Mouse (Mus musculus) MEL (cell line): Measurements from ENCODE around the gene Slc4a2. TPM values are rescaled to one million over a fixed set of nuclear protein-coding genes. Genes with fewer than 3 reads are reported as not detected.

ENCODE experiments used
- DNase-seq: peaks from one replicate; pipeline ENCODE4 v3.0.0; 2011; ENCODE audit warnings: low read depth, low spot score
- H3K27ac ChIP-seq: 2 replicates; pipeline ENCODE4 v1.5.1; 2012; ENCODE audit warnings: low read depth, mild to moderate bottlenecking, control low read depth, low read length, moderate library complexity; ENCODE audit not compliant: control insufficient read depth
- H3K27me3 ChIP-seq, 2 experiments: fragments of 150-350 bp in 1 of 2; sonication (generic) in 1 of 2; 2 replicates each; pipeline ENCODE4 v1.6.1; 2012; ENCODE audit warnings: low read length in 2 of 2, mild to moderate bottlenecking in 2 of 2, improper control_type of control experiment in 1 of 2, moderate library complexity in 1 of 2; ENCODE audit not compliant: insufficient read depth in 2 of 2, control insufficient read depth in 1 of 2
- H3K36me3 ChIP-seq, 2 experiments: 2 replicates each; pipeline ENCODE4 v1.6.1; 2012 to 2014; ENCODE audit warnings: low read length in 2 of 2, improper control_type of control experiment in 1 of 2, inconsistent platforms in 1 of 2, mild to moderate bottlenecking in 1 of 2; ENCODE audit not compliant: insufficient read depth in 2 of 2, control insufficient read depth in 1 of 2
- H3K4me1 ChIP-seq, 2 experiments: fragments of 150-350 bp in 1 of 2; sonication (generic) in 1 of 2; 2 replicates each; pipeline ENCODE4 v1.6.1; 2012; ENCODE audit warnings: low read length in 2 of 2, improper control_type of control experiment in 1 of 2, mild to moderate bottlenecking in 1 of 2; ENCODE audit not compliant: insufficient read depth in 2 of 2, control insufficient read depth in 1 of 2
- H3K4me3 ChIP-seq, 2 experiments: fragments of 150-350 bp in 1 of 2; sonication (generic) in 1 of 2; 2 replicates each; pipeline ENCODE4 v1.5.1; 2012; ENCODE audit warnings: low read depth in 2 of 2, low read length in 2 of 2, mild to moderate bottlenecking in 2 of 2, moderate library complexity in 2 of 2, control low read depth in 1 of 2, improper control_type of control experiment in 1 of 2; ENCODE audit not compliant: control insufficient read depth in 1 of 2, insufficient read depth in 1 of 2
- H3K79me2 ChIP-seq: 2 replicates; pipeline ENCODE4 v1.6.1; 2012; ENCODE audit warnings: mild to moderate bottlenecking, low read length, moderate library complexity; ENCODE audit not compliant: control insufficient read depth, poor library complexity, insufficient read depth
- H3K9ac ChIP-seq: 2 replicates; pipeline ENCODE4 v1.6.1; 2012; ENCODE audit warnings: low read depth, mild to moderate bottlenecking, control low read depth, low read length, moderate library complexity; ENCODE audit not compliant: control insufficient read depth, poor library complexity, severe bottlenecking
- H3K9me3 ChIP-seq: fragments of 150-350 bp; sonication (generic); replicated peaks from 2 replicates; pipeline ENCODE4 v1.6.1; 2012; ENCODE audit warnings: mild to moderate bottlenecking, low read length, improper control_type of control experiment, moderate library complexity; ENCODE audit not compliant: insufficient read depth
- BHLHE40 ChIP-seq: IDR thresholded peaks from 2 replicates; pipeline ENCODE4 v1.6.1; 2012; ENCODE audit warnings: low read depth, mild to moderate bottlenecking, inconsistent platforms, low read length, improper control_type of control experiment, borderline replicate concordance
- CHD1 ChIP-seq: IDR thresholded peaks from 2 replicates; pipeline ENCODE4 v1.6.1; 2012; ENCODE audit warnings: low read depth, mild to moderate bottlenecking, inconsistent platforms, low read length, improper control_type of control experiment
- CHD2 ChIP-seq: IDR thresholded peaks from 2 replicates; pipeline ENCODE4 v1.6.1; 2011; ENCODE audit warnings: low read length, improper control_type of control experiment
- E2F4 ChIP-seq: IDR thresholded peaks from 2 replicates; pipeline ENCODE4 v1.6.1; 2011; ENCODE audit warnings: low read depth, low read length, improper control_type of control experiment, borderline replicate concordance
- ELF1 ChIP-seq: IDR thresholded peaks from 2 replicates; pipeline ENCODE4 v1.6.1; 2014; ENCODE audit warnings: low read depth, mild to moderate bottlenecking, inconsistent platforms, low read length, improper control_type of control experiment, moderate library complexity
- ETS1 ChIP-seq: IDR thresholded peaks from 2 replicates; pipeline ENCODE4 v1.6.1; 2012; ENCODE audit warnings: low read depth, mild to moderate bottlenecking, inconsistent platforms, low read length, improper control_type of control experiment, moderate library complexity
- HCFC1 ChIP-seq: IDR thresholded peaks from 2 replicates; pipeline ENCODE4 v1.6.1; 2012; ENCODE audit warnings: low read depth, mild to moderate bottlenecking, inconsistent platforms, low read length, improper control_type of control experiment, moderate library complexity
- KAT2A ChIP-seq: conservative IDR thresholded peaks from 2 replicates; pipeline ENCODE4 v1.6.1; 2012; ENCODE audit warnings: low read depth, low read length, improper control_type of control experiment, inconsistent platforms
- MAX ChIP-seq: IDR thresholded peaks from 2 replicates; pipeline ENCODE4 v1.6.1; 2011; ENCODE audit warnings: low read length, improper control_type of control experiment
- MAZ ChIP-seq: IDR thresholded peaks from 2 replicates; pipeline ENCODE4 v1.6.1; 2012; ENCODE audit warnings: low read depth, mild to moderate bottlenecking, inconsistent platforms, low read length, improper control_type of control experiment
- MEF2A ChIP-seq: IDR thresholded peaks from 2 replicates; pipeline ENCODE4 v1.6.1; 2014; ENCODE audit warnings: low read depth, mild to moderate bottlenecking, inconsistent platforms, low read length, improper control_type of control experiment; ENCODE audit not compliant: poor library complexity, insufficient replicate concordance, severe bottlenecking; ENCODE audit errors: extremely low read depth
- MXI1 ChIP-seq: IDR thresholded peaks from 2 replicates; pipeline ENCODE4 v1.6.1; 2011; ENCODE audit warnings: mild to moderate bottlenecking, low read depth, low read length, improper control_type of control experiment
- MYC ChIP-seq: IDR thresholded peaks from 2 replicates; pipeline ENCODE4 v1.6.1; 2011; ENCODE audit warnings: low read depth, mild to moderate bottlenecking, low read length, improper control_type of control experiment, moderate library complexity
- NRF1 ChIP-seq: IDR thresholded peaks from 2 replicates; pipeline ENCODE4 v1.6.1; 2014; ENCODE audit warnings: low read depth, mild to moderate bottlenecking, inconsistent platforms, low read length, improper control_type of control experiment, moderate library complexity; ENCODE audit not compliant: poor library complexity, insufficient read depth, severe bottlenecking
- POLR2A ChIP-seq, 2 experiments: IDR thresholded peaks; 2 replicates each; pipeline ENCODE4 v1.6.1; 2011 to 2012; ENCODE audit warnings: low read length in 2 of 2, mild to moderate bottlenecking in 2 of 2, control low read depth in 1 of 2, improper control_type of control experiment in 1 of 2, low read depth in 1 of 2, moderate library complexity in 1 of 2; ENCODE audit not compliant: control insufficient read depth in 1 of 2, insufficient read depth in 1 of 2, poor library complexity in 1 of 2
- POLR2AphosphoS2 ChIP-seq: IDR thresholded peaks from 2 replicates; pipeline ENCODE4 v1.6.1; 2011; ENCODE audit warnings: low read length, improper control_type of control experiment
- POLR2AphosphoS5 ChIP-seq: IDR thresholded peaks from 2 replicates; pipeline ENCODE4 v1.6.1; 2012; ENCODE audit warnings: low read depth, borderline replicate concordance, mild to moderate bottlenecking, inconsistent platforms, low read length, moderate library complexity, mixed read lengths
- RAD21 ChIP-seq: IDR thresholded peaks from 2 replicates; pipeline ENCODE4 v1.6.1; 2011; ENCODE audit warnings: mild to moderate bottlenecking, low read depth, low read length, improper control_type of control experiment
- SIN3A ChIP-seq: IDR thresholded peaks from 2 replicates; pipeline ENCODE4 v1.6.1; 2012; ENCODE audit warnings: low read length, improper control_type of control experiment, inconsistent platforms
- SMC3 ChIP-seq: IDR thresholded peaks from 2 replicates; pipeline ENCODE4 v1.6.1; 2011; ENCODE audit warnings: low read depth, low read length, improper control_type of control experiment
- TAL1 ChIP-seq: IDR thresholded peaks from 2 replicates; pipeline ENCODE4 v1.6.1; 2012; ENCODE audit warnings: mild to moderate bottlenecking, inconsistent platforms, low read length, moderate library complexity, mixed read lengths
- TBP ChIP-seq: IDR thresholded peaks from 2 replicates; pipeline ENCODE4 v1.8.0; 2011; ENCODE audit warnings: low read depth, low read length, improper control_type of control experiment
- USF1 ChIP-seq: IDR thresholded peaks from 2 replicates; pipeline ENCODE4 v1.6.1; 2014; ENCODE audit warnings: low read depth, mild to moderate bottlenecking, inconsistent platforms, low read length, improper control_type of control experiment, moderate library complexity
- ZKSCAN1 ChIP-seq: IDR thresholded peaks from 2 replicates; pipeline ENCODE4 v1.6.1; 2012; ENCODE audit warnings: low read depth, mild to moderate bottlenecking, inconsistent platforms, low read length, improper control_type of control experiment, moderate library complexity
- ZMIZ1 ChIP-seq: IDR thresholded peaks from 2 replicates; pipeline ENCODE4 v1.6.1; 2012; ENCODE audit warnings: low read depth, mild to moderate bottlenecking, inconsistent platforms, low read length, improper control_type of control experiment, moderate library complexity
- ZNF384 ChIP-seq: IDR thresholded peaks from 2 replicates; pipeline ENCODE4 v1.6.1; 2012; ENCODE audit warnings: low read depth, mild to moderate bottlenecking, inconsistent platforms, low read length, improper control_type of control experiment
- polyA plus RNA-seq, 2 experiments: library from polyadenylated mRNA; stranded (reverse) in 1 of 2; unstranded in 1 of 2; fragments of >175 nt in 1 of 2; fragments of >200 nt in 1 of 2; gene quantifications; 2 replicates each; pipeline versions ENCODE4 v1.2.1 to v1.2.4; 2012; ENCODE audit warnings: low replicate concordance in 2 of 2, low read depth in 1 of 2; ENCODE audit not compliant: insufficient read length in 2 of 2, insufficient read depth in 1 of 2, missing spikeins in 1 of 2
- total RNA-seq: library from RNA; depleted of rRNA; stranded (reverse); fragments of 300-350 nt; gene quantifications from 2 replicates; pipeline ENCODE4 v1.2.3, GENCODE M21; 2012

Slc4a2 gene
- total and polyA plus RNA-seq, 3 experiments, result 20.9 to 56.3 TPM; not detected in 1

DNA sequence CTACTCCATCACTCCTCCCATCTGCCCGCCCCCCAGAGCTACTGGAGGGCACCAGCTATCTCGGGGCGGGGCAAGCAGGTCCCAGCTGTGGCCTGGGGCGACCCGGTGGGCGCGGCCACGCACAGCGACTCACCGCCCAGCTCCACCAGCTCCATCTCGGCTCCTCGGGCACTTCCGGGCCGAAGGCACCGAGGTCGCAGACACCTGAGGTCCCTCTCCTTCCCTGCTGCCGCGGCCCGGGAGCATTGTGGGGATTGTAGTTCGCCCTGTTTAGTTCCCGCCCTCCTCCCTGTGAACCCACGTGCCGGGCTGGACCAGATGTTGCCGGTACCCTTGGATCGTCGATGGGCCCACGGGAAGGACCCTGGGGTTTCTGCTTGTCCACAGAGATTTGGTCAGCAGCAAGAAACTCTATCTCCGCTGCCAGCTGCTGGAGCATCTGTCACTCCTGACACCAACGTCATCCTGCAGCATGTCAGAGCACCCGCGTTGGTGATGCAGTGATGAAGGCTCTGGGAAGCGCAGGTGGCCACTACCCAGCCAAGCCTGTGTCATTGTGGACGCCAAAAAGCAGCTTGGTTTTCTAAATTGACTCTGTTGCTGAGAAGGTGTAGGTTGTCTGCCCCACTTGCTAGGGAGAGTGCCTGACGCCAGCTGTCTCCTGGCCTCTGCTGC, 24.1 kb downstream of the Slc4a2 start, which contains the start of gene Tmub1:
Gene Tmub1, minus strand, starts transcription at position 231 of the 675 bp plus-strand sequence.
- peak within 1 kb of the TSS; percentile 65 for H3K9ac ChIP-seq
- peaks cover 6 to 18% of the 10 kb centered on the region in 2 experiments for H3K4me1 ChIP-seq
- TF ChIP-seq MXI1, result peak; percentile 99
- TF ChIP-seq SIN3A, result peak; percentile 97
- peak; percentile 86 for TF ChIP-seq USF1
- TF ChIP-seq MYC, result peak; percentile 92
- TF ChIP-seq POLR2A (IDR thresholded peaks at IDR 0.05; ENCODE audit: control insufficient read depth in 1 of 2, insufficient read depth in 1 of 2, low read depth in 1 of 2, low read length in 2 of 2, poor library complexity in 1 of 2), result peak; percentile 38 to 76
- TF ChIP-seq MEF2A, result no peak
- no peak for TF ChIP-seq ZKSCAN1
- TF ChIP-seq NRF1, result 0 out of 2 replicates have a peak, but pooled peaks have one; percentile 41
- TF ChIP-seq MAX, result peak; percentile 93
- TF ChIP-seq POLR2AphosphoS5, result no peak
- TF ChIP-seq RAD21, result no peak
- peak; percentile 65; the same call in 1 of the 2 replicates for TF ChIP-seq TBP
- TF ChIP-seq ZMIZ1, result no peak
- TF ChIP-seq SMC3, result no peak
- peak; percentile 75; the same call in 1 of the 2 replicates for TF ChIP-seq E2F4
- peak; percentile 65 for TF ChIP-seq ETS1
- peak; percentile 82; the same call in 1 of the 2 replicates for TF ChIP-seq BHLHE40
- no peak for TF ChIP-seq POLR2AphosphoS2
- peak; percentile 87 for TF ChIP-seq KAT2A
- TF ChIP-seq CHD1, result no peak
- TF ChIP-seq TAL1, result peak; percentile 31
- no peak for TF ChIP-seq ZNF384
- TF ChIP-seq CHD2, result no peak
- peak; percentile 98 for TF ChIP-seq ELF1
- TF ChIP-seq MAZ, result peak; percentile 44; the same call in 1 of the 2 replicates
- TF ChIP-seq HCFC1, result peak; percentile 99
- TF ChIP-seq, all 39 proteins: peak for 16
- Histone ChIP-seq H3K27ac (no peak within 1 kb of the TSS), H3K79me2 (peaks cover 27% of the 10 kb centered on the region), H3K4me3 (peak within 1 kb of the TSS; percentile 49 to 66), H3K9me3 (no peaks in the 10 kb centered on the region), H3K27me3 (no peaks in the 10 kb centered on the region), H3K36me3 (peaks cover 0 to 24% of the 10 kb centered on the region in 2 experiments; a peak in 2 of 4 replicates)
- peak; percentile 97 for DNase-seq
